Mouse (Mus musculus): ENCODE results near the gene Nek2.

DNA sequence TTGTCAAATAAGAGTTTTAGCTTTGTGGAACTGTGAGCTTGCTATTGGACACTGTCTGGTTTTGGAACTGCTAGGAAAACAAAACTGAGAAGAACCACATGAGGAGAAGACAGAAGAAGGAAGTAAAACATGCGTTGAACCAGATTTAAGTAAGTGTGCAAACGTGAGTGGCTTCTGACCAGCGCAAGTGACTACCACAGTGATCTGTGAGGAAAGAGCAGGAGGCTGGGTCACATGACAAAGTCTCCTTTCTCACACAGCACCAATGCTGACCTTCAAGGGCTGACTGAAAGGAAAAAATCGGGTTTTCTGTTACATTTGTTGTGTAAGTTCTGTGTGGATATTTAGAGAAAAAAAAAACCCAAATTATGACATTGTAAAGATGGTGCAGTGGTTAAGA, 28.3 kb downstream of the Nek2 start:
- TF ChIP-seq CTCF (IDR thresholded peaks at IDR 0.05; ENCODE audit: low read depth) (no peak), EP300 (IDR thresholded peaks at IDR 0.05; ENCODE audit: low read depth) (no peak)
